Mouse (Mus musculus) monocyte, adult 2 months (primary cell): ENCODE measurements around the gene Tnni1.

Source experiments
- DNase-seq, 2 experiments: peaks; one replicate each; pipeline ENCODE4 v3.0.0; 2022; ENCODE audit warnings: low spot score in 2 of 2, low read depth in 1 of 2

Tnni1 gene

GRCm38 (mm10) chr1:135778780-135779535, at the start of gene Tnni1:
Gene Tnni1, plus strand, starts transcription at chr1:135779434.
- no peak for DNase-seq

GRCm38 (mm10) chr1:135729821-135730220, 49.4 kb upstream of the Tnni1 start:
- no peak for DNase-seq

- no peak for DNase-seq
Observed at GRCm38 (mm10) chr1:135730296-135730695, 48.9 kb upstream of the Tnni1 start.

- DNase-seq: no peak
Observed at GRCm38 (mm10) chr1:135731393-135731792, 47.8 kb upstream of the Tnni1 start.

GRCm38 (mm10) chr1:135731897-135732684, 47.1 kb upstream of the Tnni1 start:
- no peak for DNase-seq

- DNase-seq: no peak
Observed at GRCm38 (mm10) chr1:135734225-135734937, 44.9 kb upstream of the Tnni1 start.

GRCm38 (mm10) chr1:135735460-135735859, 43.8 kb upstream of the Tnni1 start:
- DNase-seq: no peak

GRCm38 (mm10) chr1:135744987-135745386, 34.2 kb upstream of the Tnni1 start:
- DNase-seq: no peak

GRCm38 (mm10) chr1:135746248-135746647, 33.0 kb upstream of the Tnni1 start:
- no peak for DNase-seq

GRCm38 (mm10) chr1:135752737-135753348, 26.4 kb upstream of the Tnni1 start:
- peak; percentile 61 to 75 for DNase-seq

GRCm38 (mm10) chr1:135755287-135755686, 23.9 kb upstream of the Tnni1 start:
- no peak for DNase-seq

GRCm38 (mm10) chr1:135755913-135756312, 23.3 kb upstream of the Tnni1 start:
- no peak for DNase-seq

GRCm38 (mm10) chr1:135757287-135757686, 21.9 kb upstream of the Tnni1 start:
- DNase-seq: no peak

GRCm38 (mm10) chr1:135759685-135760084, 19.5 kb upstream of the Tnni1 start:
- no peak for DNase-seq

GRCm38 (mm10) chr1:135760216-135760615, 19.0 kb upstream of the Tnni1 start:
- no peak for DNase-seq

- DNase-seq: no peak
Observed at GRCm38 (mm10) chr1:135761728-135762127, 17.5 kb upstream of the Tnni1 start.

GRCm38 (mm10) chr1:135763503-135764205, 15.6 kb upstream of the Tnni1 start:
- no peak for DNase-seq

GRCm38 (mm10) chr1:135764206-135764528, 15.1 kb upstream of the Tnni1 start:
- DNase-seq: no peak

GRCm38 (mm10) chr1:135765645-135766591, 13.3 kb upstream of the Tnni1 start, which contains the start of gene Phlda3:
Gene Phlda3, plus strand, starts transcription at chr1:135766119.
- no peak for DNase-seq
